Mouse (Mus musculus) olfactory bulb, adult 2 months (tissue): Measurements from ENCODE around the gene Plscr3. TPM values are rescaled to one million over a fixed set of nuclear protein-coding genes. Genes with fewer than 3 reads are reported as not detected.
"Not testable (repeated sequence)": the region's sequence is repeated elsewhere in the genome, so short reads cannot be mapped to it uniquely, and the experiment has no call there.

ENCODE experiments used
- H3K27ac ChIP-seq: fragments of 200-500 bp; 2 replicates; pipeline ENCODE4 v1.5.1; 2012; ENCODE audit warnings: low read depth, low read length; ENCODE audit not compliant: insufficient read depth
- H3K4me1 ChIP-seq: fragments of 200-500 bp; 2 replicates; pipeline ENCODE4 v1.6.1; 2012; ENCODE audit warnings: low read length; ENCODE audit not compliant: control insufficient read depth, insufficient read depth
- H3K4me3 ChIP-seq: fragments of 200-500 bp; 2 replicates; pipeline ENCODE4 v1.5.1; 2012; ENCODE audit warnings: mild to moderate bottlenecking, low read depth, low read length, moderate library complexity; ENCODE audit not compliant: insufficient read depth
- CTCF ChIP-seq: fragments of 200-500 bp; IDR thresholded peaks from 2 replicates; pipeline ENCODE4 v1.5.1; 2012; ENCODE audit warnings: low read depth, mild to moderate bottlenecking, low read length, moderate library complexity; ENCODE audit not compliant: insufficient read depth
- POLR2A ChIP-seq: fragments of 200-500 bp; IDR thresholded peaks from 2 replicates; pipeline ENCODE4 v1.6.1; 2012; ENCODE audit warnings: mild to moderate bottlenecking, low read depth, low read length, moderate library complexity; ENCODE audit not compliant: insufficient read depth
- WGBS: fragments of 180-500 bp; shearing (Covaris S2); methylation state at CpG from one replicate; pipeline ENCODE4 v1.1.7; 2018; 5-methylcytosine and 5-hydroxymethylcytosine counted together
- polyA plus RNA-seq: library from polyadenylated mRNA; stranded (reverse); fragments of >200 nt; gene quantifications from 2 replicates; pipeline ENCODE4 v1.2.4, GENCODE M21; 2012; ENCODE audit warnings: low replicate concordance; ENCODE audit not compliant: missing spikeins, insufficient read depth, insufficient read length

The Plscr3 gene
- polyA plus RNA-seq, 1 experiment = not detected

DNA sequence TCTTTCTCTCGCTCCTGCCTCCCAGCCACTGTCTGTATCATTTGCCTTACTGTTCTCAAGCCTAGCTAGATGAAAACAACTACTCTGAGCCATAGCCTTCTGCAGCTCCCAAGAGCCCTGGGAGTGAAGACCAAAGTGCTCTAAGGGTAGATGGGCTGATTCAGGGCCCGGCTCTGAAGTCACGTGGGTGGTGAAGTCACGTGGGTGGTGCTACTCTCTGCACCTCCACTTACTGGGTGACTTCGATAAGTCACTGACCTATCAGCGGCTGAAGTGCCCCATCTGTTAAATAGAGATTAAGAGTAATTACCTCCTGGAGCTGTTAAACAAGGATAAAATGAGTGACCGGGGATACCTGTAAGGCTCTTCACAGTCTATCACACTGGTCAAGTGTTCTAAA is 7.8 kb downstream of the Plscr3 start:
- H3K27ac ChIP-seq = no peak overlapping the region
- WGBS = 59% methylated on average over 7 of the region's 7 CpGs
- TF ChIP-seq CTCF (no peak), POLR2A (no peak)
- H3K4me1 ChIP-seq = no peaks in the 10 kb centered on the region; the same call in 1 of the 2 replicates
- H3K4me3 ChIP-seq = no peak overlapping the region

DNA sequence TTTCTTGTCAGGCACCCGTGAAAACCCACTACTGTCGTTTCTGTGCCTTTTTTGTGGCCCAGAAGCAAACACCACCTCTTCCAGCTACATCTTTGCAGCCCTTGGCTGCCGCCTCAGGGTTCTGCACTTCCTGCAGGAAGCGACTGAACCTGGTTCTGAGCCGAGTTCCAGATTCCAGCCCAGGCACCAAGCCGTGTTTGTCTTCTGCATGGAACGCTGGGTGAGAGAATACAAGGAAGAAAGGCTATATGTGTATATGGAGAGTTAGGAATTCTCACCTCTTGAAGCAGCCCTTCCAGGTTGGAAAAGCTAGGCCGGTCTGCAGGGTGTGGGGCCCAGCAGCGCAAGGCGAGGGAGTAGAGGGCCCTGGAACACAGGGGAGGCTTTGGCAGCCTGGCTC is 8.5 kb downstream of the Plscr3 start:
- TF ChIP-seq POLR2A (no peak), CTCF (no peak)
- H3K4me3 ChIP-seq = no peak overlapping the region
- H3K4me1 ChIP-seq = no peaks in the 10 kb centered on the region; the same call in 1 of the 2 replicates
- 86% methylated on average over 10 of the region's 10 CpGs for WGBS
- no peak overlapping the region for H3K27ac ChIP-seq

DNA sequence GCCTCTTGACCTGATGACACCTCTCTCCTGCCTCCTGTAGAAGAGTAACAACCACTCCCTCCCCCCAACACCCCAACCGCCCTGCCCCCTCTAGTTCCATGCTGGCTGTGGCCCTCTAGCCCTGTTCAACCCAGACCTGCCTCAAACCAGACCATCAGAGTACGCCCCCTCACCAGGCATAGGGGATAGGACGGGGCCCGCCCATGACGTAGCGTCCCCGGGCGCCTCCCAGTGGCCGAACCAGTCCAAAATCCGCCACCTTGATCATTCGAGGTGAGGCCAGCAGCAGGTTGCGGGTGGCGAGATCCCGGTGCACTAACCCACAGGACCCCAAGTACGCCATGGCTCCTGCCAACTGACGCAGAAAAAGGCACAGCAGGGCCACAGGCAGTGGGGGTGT is 9.2 kb downstream of the Plscr3 start:
- Histone ChIP-seq H3K4me1 (no peaks in the 10 kb centered on the region; the same call in 1 of the 2 replicates), H3K27ac (no peak overlapping the region), H3K4me3 (no peak overlapping the region)
- TF ChIP-seq CTCF (no peak), POLR2A (no peak)
- WGBS = 18% methylated on average over 16 of the region's 16 CpGs

DNA sequence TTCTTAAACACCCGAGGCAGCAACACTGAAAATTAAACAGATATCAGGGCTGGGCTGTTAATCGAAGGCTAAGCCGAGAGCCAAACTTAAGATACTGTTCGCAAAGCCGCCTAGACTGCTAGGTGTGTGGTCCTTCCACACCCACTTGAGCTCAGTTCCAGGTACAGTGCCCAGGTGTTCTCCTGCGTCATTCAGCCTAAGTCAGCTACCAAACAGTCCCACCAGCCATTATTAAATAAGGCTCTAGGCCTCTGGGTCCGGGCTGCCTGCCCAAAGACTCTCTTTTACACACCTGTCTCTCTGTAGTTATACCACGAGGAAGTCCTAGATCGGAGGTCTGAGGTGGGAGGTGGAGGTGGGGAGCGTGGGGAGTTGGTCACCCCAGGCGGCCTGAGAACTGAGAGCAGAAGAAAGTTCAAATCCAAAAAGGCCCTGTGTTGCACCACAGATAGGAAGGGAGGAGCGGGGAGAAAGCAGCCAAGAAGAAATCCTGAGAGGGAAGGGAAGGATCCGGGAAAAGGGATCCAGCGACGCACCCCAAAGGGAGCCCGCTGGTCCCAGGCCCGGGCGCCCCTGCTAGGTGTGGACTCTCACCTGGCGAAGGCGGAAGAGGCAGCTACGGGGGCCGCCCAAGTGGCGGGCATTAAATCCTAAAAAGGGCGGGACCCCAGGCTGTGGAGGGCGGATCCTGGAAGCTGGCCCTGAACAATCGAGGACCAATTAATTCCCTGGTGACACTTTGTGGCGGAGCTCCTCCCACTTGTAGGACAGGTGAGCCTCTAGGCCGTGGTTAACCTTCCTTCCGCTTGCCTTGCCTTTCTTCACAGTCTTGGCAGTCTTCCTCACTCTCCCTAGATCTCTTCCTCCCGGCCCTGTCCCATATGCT is 12.2 kb downstream of the Plscr3 start, which contains the start of gene Tnk1:
Tnk1 (minus strand) TSS at position 618 of the 886 bp plus-strand sequence.
- WGBS = 36% methylated on average over 30 of the region's 30 CpGs
- Histone ChIP-seq H3K4me1 (no peaks in the 10 kb centered on the region; the same call in 1 of the 2 replicates), H3K27ac (no peak within 1 kb of the TSS), H3K4me3 (no peak within 1 kb of the TSS)
- TF ChIP-seq POLR2A (no peak), CTCF (no peak)

DNA sequence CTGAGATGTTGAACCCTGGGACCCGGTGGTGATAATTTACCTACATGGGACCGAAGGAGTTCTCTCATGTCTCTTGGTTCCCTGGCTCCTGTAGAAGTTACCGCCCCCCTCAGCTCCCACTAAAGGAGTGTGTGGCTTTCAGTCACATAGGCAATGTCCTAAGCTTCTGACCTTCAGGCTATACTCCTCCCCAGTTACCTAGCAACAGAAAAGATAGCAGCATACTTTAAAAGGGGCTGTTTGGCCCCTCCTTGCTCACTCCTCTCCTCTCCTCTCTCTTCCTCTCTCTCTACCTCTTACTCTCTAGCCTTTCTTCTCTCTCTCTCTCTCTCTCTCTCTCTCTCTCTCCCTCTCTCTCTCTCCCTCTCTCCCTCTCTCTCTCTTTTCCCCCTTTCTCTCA is 17.6 kb downstream of the Plscr3 start:
- 84% methylated on average over 3 of the region's 3 CpGs for WGBS
- not testable (repeated sequence) for H3K27ac ChIP-seq, H3K4me3 ChIP-seq, H3K4me1 ChIP-seq

DNA sequence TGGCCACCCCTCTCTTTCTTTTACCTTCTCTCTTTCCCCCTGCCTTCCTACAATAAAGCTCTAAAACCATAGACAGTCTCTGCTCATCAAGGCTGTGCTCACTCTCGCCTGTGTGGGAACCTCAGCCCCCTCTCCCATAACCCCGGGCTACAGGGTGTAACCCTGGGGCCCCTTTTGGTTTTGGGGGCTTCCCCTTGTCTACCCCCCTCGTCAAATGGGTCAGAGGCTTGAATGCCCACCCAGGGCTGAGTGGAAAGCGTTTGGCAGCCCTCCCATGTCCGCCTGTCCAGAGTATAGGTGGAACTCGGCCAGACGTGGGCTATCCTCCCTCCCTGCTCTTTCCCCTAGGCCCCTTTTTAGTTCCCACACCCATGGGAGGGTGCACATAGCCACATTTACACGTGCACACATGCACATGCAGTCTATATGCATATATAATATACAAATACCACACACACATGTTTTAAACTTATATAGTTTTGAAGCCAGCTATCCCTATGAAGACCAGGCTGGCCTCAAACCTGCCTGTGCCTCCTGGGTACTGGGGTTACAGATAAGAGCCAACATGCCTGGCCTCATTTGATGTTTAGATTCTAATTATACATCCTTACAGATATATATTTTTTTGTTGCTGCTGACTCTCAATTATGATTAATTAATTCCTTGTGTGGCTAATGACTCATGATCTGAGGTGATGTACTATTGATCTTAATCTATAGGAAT is 18.1 kb downstream of the Plscr3 start:
- WGBS = 31% methylated on average over 8 of the region's 8 CpGs
- TF ChIP-seq POLR2A = no peak
- TF ChIP-seq CTCF = no peak
- Histone ChIP-seq H3K4me3 (no peak overlapping the region), H3K27ac (no peak overlapping the region), H3K4me1 (no peaks in the 10 kb centered on the region)

DNA sequence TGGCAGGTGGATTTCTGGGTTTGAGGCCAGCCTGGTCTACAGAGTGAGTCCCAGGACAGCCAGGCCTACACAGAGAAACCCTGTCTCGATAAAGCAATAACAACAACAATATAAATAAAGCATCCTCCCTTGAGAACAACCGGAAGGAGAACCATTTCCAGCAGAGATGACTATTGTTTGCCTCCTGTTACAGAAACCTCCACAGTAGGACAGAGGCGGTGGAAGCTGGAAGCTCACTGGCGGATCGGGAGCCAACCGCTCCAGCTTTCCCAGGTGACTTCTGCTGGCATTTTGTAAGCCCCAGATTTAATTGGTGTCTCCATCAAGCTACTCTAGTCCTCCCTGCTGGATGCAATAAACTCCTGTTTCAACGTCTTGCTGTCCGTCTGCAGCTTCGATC is 19.4 kb downstream of the Plscr3 start:
- WGBS = 81% methylated on average over 9 of the region's 9 CpGs
- TF ChIP-seq POLR2A (no peak), CTCF (no peak)
- H3K4me3 ChIP-seq = no peak overlapping the region
- H3K27ac ChIP-seq = no peak overlapping the region
- H3K4me1 ChIP-seq = no peaks in the 10 kb centered on the region

DNA sequence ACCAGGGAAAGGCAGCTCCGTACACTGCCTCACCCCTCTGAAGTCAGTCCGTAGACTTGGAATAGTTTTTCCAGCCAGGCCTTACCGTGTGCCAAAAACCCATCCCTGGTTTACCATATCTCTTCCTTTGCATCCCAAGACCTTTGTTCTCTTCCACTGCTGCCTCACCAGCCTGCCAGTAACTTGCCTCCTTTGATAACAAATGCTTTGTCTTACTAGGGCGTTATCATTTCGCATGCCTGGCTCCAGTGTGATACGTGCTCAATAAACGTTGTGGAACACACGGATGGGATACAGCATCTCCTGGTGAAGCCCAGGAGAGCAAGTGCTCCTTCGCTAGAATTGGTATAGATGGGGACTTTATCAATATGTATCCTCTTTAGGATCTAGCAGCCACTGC is 21.2 kb downstream of the Plscr3 start:
- Histone ChIP-seq H3K4me3 (no peak overlapping the region), H3K4me1 (no peaks in the 10 kb centered on the region), H3K27ac (no peak overlapping the region)
- TF ChIP-seq POLR2A (no peak), CTCF (no peak)
- WGBS = 72% methylated on average over 9 of the region's 9 CpGs

DNA sequence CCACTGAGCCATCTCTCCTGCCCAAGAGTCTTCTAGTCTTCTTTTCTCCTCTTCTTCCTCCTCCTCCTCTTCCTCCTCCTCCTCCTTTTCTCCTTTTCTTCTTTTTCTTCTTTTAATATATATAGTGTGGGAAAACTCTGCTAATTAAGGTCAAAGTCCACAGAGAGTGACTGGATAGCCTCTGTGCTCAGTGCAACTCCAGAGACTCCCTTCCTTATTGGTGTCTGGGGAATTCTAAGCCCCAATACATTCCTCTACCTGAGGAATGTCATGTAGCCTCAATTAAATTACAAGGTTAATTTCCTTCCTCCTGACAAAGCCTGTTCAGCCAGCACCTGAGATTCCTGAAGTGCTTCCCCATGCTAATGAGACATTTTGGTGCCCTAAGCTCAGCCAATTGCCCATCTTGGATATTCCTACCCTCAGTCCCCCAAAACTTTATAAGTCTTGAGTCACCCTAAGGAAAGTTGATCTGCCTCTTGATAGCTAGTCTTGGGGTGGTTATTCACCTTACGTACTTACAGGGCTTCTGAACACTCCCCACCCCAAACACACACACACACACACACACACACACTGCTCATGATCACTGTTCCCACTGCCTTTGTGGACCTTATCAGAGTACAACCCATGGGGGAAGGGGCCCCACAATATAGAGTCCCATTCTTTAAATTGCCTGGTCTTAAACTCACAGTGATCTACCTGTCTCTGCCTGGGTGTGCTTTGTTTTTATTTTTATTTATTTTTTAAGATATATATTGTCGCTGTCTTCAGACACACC is 24.3 kb downstream of the Plscr3 start:
- TF ChIP-seq CTCF (no peak), POLR2A (no peak)
- H3K4me3 ChIP-seq = no peak overlapping the region
- H3K4me1 ChIP-seq = no peaks in the 10 kb centered on the region
- H3K27ac ChIP-seq = no peak overlapping the region
- 95% methylated on average over 2 of the region's 2 CpGs for WGBS
